Mouse (Mus musculus) embryonic facial prominence, embryonic 11.5 days (tissue): Measurements from ENCODE around the gene Rbks. TPM values are rescaled to one million over a fixed set of nuclear protein-coding genes. Genes with fewer than 3 reads are reported as not detected.
A peak's percentile ranks its signal among the peaks of the same experiment; 100 is the strongest.

Source experiments
- ATAC-seq: fragments of 200-750 bp; cut with Nextera tagmentation; replicated peaks from 2 replicates; pipeline ENCODE4 v1.8.0; 2017; ENCODE audit warnings: low read depth; ENCODE audit not compliant: insufficient number of reproducible peaks, low FRiP score, low TSS enrichment
- DNase-seq: peaks from one replicate; pipeline ENCODE4 v3.0.0-alpha.2; 2015; ENCODE audit warnings: low spot score
- H3K27ac ChIP-seq: fragments of 300-500 bp; sonication (generic); replicated peaks from 2 replicates; pipeline ENCODE4 v1.5.1; 2014; ENCODE audit warnings: mild to moderate bottlenecking, low read depth, low read length, control low read depth
- H3K27me3 ChIP-seq: fragments of 300-500 bp; sonication (generic); 2 replicates; pipeline ENCODE4 v1.6.1; 2014; ENCODE audit warnings: mild to moderate bottlenecking, low read length, moderate library complexity, mixed read lengths; ENCODE audit not compliant: control insufficient read depth, insufficient read depth
- H3K36me3 ChIP-seq: fragments of 300-500 bp; sonication (generic); replicated peaks from 2 replicates; pipeline ENCODE4 v1.6.1; 2014; ENCODE audit warnings: low read depth, mild to moderate bottlenecking, low read length, moderate library complexity, mixed read lengths; ENCODE audit not compliant: control insufficient read depth, insufficient read depth
- H3K4me1 ChIP-seq: fragments of 300-500 bp; sonication (generic); 2 replicates; pipeline ENCODE4 v1.6.1; 2014; ENCODE audit warnings: low read length, mixed read lengths; ENCODE audit not compliant: control insufficient read depth, insufficient read depth
- H3K4me2 ChIP-seq: fragments of 300-500 bp; sonication (generic); 2 replicates; pipeline ENCODE4 v1.6.1; 2014; ENCODE audit warnings: low read depth, mild to moderate bottlenecking, control low read depth, low read length, moderate library complexity
- H3K4me3 ChIP-seq: fragments of 300-500 bp; sonication (generic); 2 replicates; pipeline ENCODE4 v1.5.1; 2014; ENCODE audit warnings: low read depth, low read length, control low read depth
- H3K9ac ChIP-seq: fragments of 300-500 bp; sonication (generic); replicated peaks from 2 replicates; pipeline ENCODE4 v1.6.1; 2014; ENCODE audit warnings: mild to moderate bottlenecking, control low read depth, low read length
- H3K9me3 ChIP-seq: fragments of 300-500 bp; sonication (generic); replicated peaks from 2 replicates; pipeline ENCODE4 v1.6.1; 2016; ENCODE audit warnings: mild to moderate bottlenecking, low read length, inconsistent platforms, mixed read lengths; ENCODE audit not compliant: control insufficient read depth
- WGBS: fragments of 180-500 bp; shearing (Covaris S2); extraction: QIAGEN DNeasy Blood & Tissue Kit; methylation state at CpG from one replicate; pipeline ENCODE4 v1.1.7; 2014; 5-methylcytosine and 5-hydroxymethylcytosine counted together
- polyA plus RNA-seq: library from polyadenylated mRNA; unstranded; fragments of >200 nt; fragmentation: Nextera tagmentation; extraction: Ambion mirVana; gene quantifications from 2 replicates; pipeline ENCODE4 v1.2.1, GENCODE M21; 2014

Gene Rbks
- polyA plus RNA-seq, 1 experiment from 2014 or later, result 3.0 TPM

- Histone ChIP-seq H3K27ac (no peak overlapping the region), H3K36me3 (no peaks in the 10 kb centered on the region), H3K9ac (no peak overlapping the region), H3K4me2 (no peak overlapping the region), H3K4me3 (no peak overlapping the region), H3K27me3 (no peaks in the 10 kb centered on the region), H3K9me3 (no peaks in the 10 kb centered on the region), H3K4me1 (no peaks in the 10 kb centered on the region)
- no peak for ATAC-seq
- WGBS, result 57% methylated on average over 4 of the region's 4 CpGs
- DNase-seq, result peak; percentile 54
Observed at GRCm38 (mm10) chr5:31598579-31598978, 98.8 kb downstream of the Rbks start.

GRCm38 (mm10) chr5:31598121-31598520, 99.3 kb downstream of the Rbks start:
- Histone ChIP-seq H3K4me3 (no peak overlapping the region), H3K36me3 (no peaks in the 10 kb centered on the region), H3K9me3 (no peaks in the 10 kb centered on the region), H3K9ac (no peak overlapping the region), H3K4me1 (no peaks in the 10 kb centered on the region), H3K4me2 (no peak overlapping the region), H3K27ac (no peak overlapping the region), H3K27me3 (no peaks in the 10 kb centered on the region)
- 81% methylated on average over 7 of the region's 7 CpGs for WGBS
- no peak for ATAC-seq
- no peak for DNase-seq

- Histone ChIP-seq H3K27ac (no peak overlapping the region), H3K9ac (no peak overlapping the region), H3K4me2 (no peak overlapping the region), H3K4me1 (no peaks in the 10 kb centered on the region), H3K9me3 (no peaks in the 10 kb centered on the region), H3K36me3 (no peaks in the 10 kb centered on the region), H3K4me3 (no peak overlapping the region), H3K27me3 (no peaks in the 10 kb centered on the region)
- DNase-seq (no peak), ATAC-seq (no peak)
- WGBS, result 79% methylated on average over 6 of the region's 6 CpGs
Observed at GRCm38 (mm10) chr5:31597430-31597944, 99.9 kb downstream of the Rbks start.

- Histone ChIP-seq H3K9ac (peak within 1 kb of the TSS; percentile 35), H3K27ac (no peak within 1 kb of the TSS), H3K4me3 (peak within 1 kb of the TSS; percentile 14; the same call in 1 of the 2 replicates)
Observed at GRCm38 (mm10) chr5:31596481-31597429, 100.7 kb downstream of the Rbks start, which contains the start of gene Mrpl33. Gene Mrpl33 (plus strand): TSS chr5:31596935.

GRCm38 (mm10) chr5:31595868-31596267, 101.6 kb downstream of the Rbks start:
- 56% methylated on average over 4 of the region's 4 CpGs for WGBS
- Histone ChIP-seq H3K36me3 (no peaks in the 10 kb centered on the region), H3K9ac (no peak overlapping the region), H3K4me1 (no peaks in the 10 kb centered on the region), H3K27ac (no peak overlapping the region), H3K4me3 (no peak overlapping the region), H3K9me3 (no peaks in the 10 kb centered on the region), H3K27me3 (no peaks in the 10 kb centered on the region), H3K4me2 (no peak overlapping the region)
- DNase-seq (no peak), ATAC-seq (no peak)

More at GRCm38 (mm10) chr5:31596481-31597429, 100.7 kb downstream of the Rbks start, which contains the start of gene Mrpl33:
- ATAC-seq (0 out of 2 replicates have a peak, but pooled peaks have one; percentile 56), DNase-seq (peak; percentile 66)
- Histone ChIP-seq H3K4me1 (no peaks in the 10 kb centered on the region), H3K4me2 (peak within 1 kb of the TSS; percentile 43), H3K27me3 (no peaks in the 10 kb centered on the region), H3K36me3 (no peaks in the 10 kb centered on the region), H3K9me3 (no peaks in the 10 kb centered on the region)
- 7% methylated on average over 26 of the region's 26 CpGs for WGBS

GRCm38 (mm10) chr5:31591122-31591521, 106.3 kb downstream of the Rbks start:
- Histone ChIP-seq H3K4me1 (no peaks in the 10 kb centered on the region), H3K27me3 (no peaks in the 10 kb centered on the region), H3K36me3 (no peaks in the 10 kb centered on the region), H3K4me2 (no peak overlapping the region), H3K4me3 (no peak overlapping the region), H3K27ac (no peak overlapping the region), H3K9me3 (no peaks in the 10 kb centered on the region), H3K9ac (no peak overlapping the region)
- DNase-seq, result no peak
- 98% methylated on average over 7 of the region's 7 CpGs for WGBS
- ATAC-seq, result no peak

GRCm38 (mm10) chr5:31589711-31590319, 107.6 kb downstream of the Rbks start:
- no peak overlapping the region for H3K4me2 ChIP-seq
- no peaks in the 10 kb centered on the region for H3K4me1 ChIP-seq
- no peak overlapping the region for H3K9ac ChIP-seq
- H3K27ac ChIP-seq, result no peak overlapping the region
- H3K9me3 ChIP-seq, result no peaks in the 10 kb centered on the region
- H3K27me3 ChIP-seq, result no peaks in the 10 kb centered on the region
- ATAC-seq, result no peak
- no peak overlapping the region for H3K4me3 ChIP-seq
- peak; percentile 24 for DNase-seq
- H3K36me3 ChIP-seq, result no peaks in the 10 kb centered on the region
- 57% methylated on average over 14 of the region's 14 CpGs for WGBS
